Mouse (Mus musculus) right cerebral cortex, postnatal 4 days (tissue): Measurements from ENCODE around the gene Scel.

Experiments used
- DNase-seq: peaks from one replicate; pipeline ENCODE4 v3.0.0-alpha.2; 2022

Scel gene

GRCm38 (mm10) chr14:103577011-103577410 is 63.9 kb downstream of the Scel start:
- DNase-seq = no peak

DNA sequence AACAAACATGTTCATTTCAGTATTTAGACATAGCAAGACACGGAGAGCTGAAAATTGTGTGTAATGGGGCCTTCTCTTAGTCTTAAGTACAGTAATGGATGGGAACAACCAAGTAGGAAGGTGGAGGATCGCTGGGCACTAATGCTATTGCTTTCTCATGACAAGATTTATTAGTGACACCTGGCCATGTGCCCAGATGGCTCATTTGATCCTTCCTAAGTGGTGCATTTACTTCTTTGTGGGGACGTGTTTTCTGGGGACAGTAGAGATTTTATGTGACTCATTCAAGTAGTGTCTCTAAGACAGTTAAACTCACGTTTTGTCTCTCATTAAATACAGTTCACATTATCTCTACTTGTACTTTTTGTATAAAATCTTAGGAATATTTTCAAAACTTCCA is 73.5 kb downstream of the Scel start:
- no peak for DNase-seq

DNA sequence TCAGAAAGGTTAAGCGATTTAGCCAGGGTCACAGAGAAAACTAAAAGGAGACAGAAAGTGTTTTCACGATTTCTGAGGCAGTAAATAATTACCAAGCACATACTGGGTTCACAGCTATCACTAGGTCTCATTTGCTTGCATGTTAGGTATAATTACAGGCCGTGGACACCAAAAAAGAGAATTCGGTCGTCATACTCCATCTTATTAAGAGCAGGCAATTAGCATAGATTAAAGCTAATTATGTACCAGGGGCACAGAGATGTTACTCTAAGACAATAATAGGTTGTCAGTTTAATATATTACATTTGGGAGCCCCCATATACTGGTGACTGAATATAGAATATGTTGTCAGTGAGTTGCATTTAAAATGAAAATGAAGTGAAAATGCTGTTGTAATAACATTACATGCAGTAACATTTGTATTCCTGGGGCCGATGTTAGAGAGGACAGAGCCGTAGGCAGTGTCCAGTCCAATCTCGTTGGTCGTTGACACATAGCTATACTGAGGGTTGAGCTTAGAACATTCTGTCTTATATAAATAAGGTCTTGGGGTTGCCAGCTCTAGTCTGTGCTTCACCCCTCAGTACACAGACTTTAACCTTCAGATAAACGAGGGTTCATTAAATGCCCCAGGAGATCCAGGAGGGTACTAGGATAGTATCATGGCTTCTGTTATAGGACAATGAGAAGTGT is 74.2 kb downstream of the Scel start:
- DNase-seq = no peak

GRCm38 (mm10) chr14:103589819-103590218 is 76.7 kb downstream of the Scel start:
- DNase-seq = peak; percentile 54

DNA sequence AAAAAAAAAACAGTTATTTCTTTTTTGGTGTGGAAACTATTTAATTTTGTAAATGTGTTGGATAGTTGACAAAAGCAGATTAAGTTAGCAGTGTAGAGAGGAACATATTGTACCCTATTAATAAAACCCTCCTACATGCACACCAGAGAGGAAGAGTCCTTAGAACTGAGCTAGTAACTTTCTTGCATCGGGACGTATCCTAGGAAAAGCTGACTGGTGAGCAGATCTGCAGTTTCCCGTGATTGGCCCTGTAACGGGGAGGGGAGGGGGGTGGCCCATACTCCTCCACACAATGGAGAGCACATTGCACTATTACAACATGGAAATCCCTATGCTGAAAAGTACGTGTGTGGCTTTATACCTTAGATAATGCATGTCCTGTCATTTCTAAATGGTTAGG is 82.7 kb downstream of the Scel start:
- DNase-seq = no peak

DNA sequence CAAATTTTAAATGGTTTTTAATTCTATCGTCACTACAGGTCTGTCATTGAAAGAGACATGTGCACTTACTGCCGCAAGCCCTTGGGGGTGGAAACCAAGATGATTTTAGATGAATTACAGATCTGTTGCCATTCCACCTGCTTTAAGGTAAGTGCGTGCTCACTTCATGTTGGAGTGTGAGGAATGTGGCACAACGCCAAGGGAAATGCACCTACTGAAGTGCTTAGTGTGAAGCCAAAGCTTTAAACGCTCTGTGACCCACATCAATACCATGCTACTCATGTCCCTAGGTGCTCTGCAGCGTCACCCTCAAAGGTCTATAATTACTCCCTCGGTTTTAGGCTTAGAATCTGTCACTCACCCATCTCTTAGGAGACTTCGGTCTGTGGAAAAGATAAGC is 94.9 kb downstream of the Scel start:
- no peak for DNase-seq

DNA sequence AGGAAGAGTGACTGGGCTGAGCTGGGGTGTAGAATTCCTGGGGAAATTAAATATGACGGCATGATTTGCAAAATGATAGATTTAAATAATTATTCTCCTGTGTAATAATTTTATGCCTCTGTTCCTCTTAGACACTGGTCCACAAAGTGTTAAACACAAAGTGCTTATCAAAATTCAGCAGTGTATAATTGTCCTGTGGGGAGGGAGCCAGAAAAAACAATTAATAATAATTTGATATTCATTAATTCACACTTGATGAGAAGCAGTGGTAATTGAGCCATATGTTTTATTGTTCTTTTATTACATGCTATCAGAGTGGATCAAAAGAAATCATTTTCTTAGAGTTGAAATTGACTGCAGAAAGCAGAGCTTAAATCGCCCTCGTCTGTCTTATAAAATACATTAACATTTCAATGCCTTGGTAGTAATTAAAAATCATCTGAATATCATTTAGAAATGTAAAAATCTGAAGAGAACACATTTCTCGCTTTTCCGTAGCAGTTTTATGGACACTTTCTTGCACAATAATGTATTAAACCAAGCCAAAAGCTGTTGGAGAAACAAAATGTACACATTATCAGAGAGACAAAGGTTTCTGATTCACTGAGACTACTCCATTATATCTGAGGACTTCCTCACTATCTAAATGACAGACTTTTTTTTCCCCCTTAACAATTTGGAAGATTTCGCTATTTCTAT is 100.6 kb downstream of the Scel start:
- DNase-seq = no peak

DNA sequence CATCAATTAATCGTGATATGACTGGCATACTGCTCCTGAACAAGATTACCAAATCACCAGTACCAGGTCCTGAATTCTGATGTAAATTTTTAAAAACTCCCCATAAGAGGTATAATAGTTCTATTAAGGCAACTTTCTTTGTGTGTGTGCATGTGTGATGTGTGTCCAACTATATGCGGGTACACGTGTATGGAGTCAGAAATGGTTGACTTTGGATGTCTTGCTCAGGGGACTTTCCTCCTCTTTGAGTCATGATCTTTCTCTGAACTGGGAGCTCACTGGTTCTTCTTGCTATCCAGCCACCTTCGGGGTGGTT is 101.1 kb downstream of the Scel start:
- no peak for DNase-seq

GRCm38 (mm10) chr14:103619756-103620155 is 106.6 kb downstream of the Scel start:
- no peak for DNase-seq

DNA sequence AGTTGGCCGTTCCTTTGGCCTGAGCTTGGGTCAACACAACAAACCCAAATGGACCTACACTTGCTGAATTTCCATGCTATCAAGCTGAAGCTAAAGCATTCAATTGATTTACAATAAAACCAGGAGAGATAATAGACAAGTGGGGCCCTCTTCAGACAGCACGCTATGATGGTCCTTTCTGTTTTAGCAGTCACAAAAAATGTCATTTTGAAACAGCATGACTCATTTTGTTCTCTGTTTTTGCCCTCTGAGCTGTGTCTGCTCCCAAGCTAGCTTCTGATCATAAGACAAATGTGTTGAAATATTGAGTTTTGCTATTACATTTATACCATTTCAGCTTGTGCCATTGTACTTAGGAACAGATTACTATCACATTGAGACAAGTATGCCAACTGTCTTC is 108.1 kb downstream of the Scel start:
- no peak for DNase-seq

GRCm38 (mm10) chr14:103626100-103626499 is 113.0 kb downstream of the Scel start:
- DNase-seq = no peak

DNA sequence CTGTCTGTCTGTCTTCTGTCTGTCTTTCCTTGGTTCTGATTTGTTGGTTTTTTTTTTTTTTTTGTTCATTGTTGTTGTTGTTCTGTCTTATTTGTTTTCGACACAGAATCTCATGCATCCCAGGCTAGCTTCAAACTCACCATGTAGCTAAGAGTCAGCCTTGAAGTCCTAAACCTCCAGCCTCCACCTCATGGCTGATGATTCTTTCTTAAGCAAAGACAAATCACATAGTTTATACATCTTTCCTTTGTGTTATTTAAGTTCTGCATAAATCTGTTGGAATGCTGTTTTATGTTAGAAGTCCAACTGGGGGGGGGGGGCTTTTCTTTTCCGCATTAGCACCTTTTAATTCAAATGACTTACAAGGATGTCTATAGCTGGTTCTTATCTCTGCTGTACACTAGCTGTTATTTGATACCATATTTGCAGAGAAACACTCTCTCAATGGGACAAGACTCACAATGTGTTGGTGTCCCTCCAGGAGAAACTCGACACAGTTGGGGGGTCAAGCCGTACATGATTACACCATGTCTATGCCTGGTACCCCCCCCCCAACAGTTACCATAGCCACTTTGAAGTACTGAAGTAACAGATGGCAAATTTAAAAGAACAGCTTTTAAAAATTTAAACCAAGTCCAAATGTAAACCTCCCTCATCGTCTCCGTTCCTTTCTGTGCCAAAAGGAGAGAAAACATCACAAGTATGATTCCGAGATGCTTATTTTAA is 116.7 kb downstream of the Scel start:
- peak; percentile 16 for DNase-seq

DNA sequence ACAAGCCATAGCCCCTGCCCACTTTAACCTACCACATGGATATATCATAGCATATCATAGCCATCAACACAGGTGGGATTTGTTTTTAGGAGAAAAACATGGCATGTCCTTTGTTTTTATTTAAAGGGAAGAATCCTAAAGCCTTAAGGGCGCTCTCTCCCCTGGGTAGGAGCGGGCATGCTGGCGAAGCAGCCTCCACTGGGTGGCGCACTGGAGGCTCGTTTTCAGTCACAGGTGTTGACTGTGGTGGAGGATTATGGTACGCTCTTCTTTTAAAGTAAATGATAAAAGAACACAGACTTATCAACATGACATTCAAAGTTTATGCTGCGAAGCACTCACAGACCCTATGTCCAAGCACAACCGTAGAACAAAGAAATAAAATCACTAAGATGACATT is 117.4 kb downstream of the Scel start:
- peak; percentile 70 for DNase-seq

DNA sequence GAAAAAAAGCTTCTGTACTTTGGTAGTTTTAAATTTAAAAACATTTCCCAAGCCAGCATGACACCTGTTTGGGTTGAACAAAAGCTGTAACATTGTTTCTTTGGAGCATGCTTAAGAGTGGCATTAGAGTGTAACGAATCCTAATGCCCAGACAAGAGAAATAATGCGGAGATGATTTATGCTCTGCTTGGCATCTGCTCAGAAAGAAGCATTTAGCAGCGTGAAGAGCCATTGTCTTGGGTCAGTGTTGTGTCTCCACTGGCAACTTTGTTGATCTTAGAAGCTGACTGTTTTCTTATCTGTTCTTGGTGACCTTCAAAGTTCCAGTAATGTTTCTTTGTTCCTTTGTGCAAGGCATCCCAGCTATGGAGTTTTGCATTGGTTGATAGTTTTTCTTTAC is 130.8 kb downstream of the Scel start:
- no peak for DNase-seq

DNA sequence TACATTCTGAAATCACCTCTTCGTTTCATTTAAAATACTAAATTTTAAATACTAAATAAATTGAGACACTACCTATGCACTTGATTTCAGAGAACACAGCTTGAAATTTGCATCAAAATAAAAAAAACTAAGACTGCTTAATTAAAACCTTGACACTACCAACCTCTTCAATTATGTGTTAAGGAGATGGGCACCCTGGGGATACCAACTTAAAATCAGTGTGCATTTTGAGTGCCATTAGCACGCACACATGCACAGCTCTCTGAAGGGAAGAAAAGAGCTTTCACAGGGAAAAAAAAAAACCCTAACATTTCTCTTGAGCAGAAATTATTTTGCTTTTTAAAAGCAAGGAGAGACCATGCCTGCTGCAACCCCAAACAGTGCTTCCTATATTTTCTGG is 134.8 kb downstream of the Scel start:
- no peak for DNase-seq

DNA sequence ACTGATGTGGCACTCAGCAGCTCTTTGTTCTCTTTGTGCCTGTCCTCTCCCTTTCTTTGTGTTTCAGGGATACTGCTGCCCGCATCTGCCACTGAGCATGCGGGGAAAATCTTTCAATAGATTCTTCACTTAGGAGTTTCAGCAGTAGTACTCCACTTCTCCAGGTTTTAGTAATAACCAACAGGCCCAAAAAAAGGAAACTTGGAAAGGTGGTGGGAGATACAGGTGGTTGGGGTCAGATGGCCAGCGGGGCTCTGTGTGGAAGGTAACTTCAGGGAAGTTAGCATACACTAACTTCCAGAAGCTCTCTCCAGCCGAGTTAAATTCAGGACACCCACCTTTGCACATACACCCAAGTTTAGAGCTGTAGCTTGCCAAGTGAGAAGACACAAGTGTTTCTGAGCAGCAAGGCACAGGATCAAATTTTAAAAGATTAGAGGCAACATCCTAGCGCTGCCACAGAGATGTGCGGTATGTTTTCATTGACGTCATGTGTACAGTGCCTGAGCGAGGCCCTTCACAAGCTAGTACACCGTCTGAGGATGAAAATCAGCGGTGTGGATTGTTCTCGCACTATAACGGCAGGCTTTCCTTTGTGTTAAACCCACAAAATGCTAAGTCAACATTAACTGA is 135.6 kb downstream of the Scel start:
- peak; percentile 22 for DNase-seq

DNA sequence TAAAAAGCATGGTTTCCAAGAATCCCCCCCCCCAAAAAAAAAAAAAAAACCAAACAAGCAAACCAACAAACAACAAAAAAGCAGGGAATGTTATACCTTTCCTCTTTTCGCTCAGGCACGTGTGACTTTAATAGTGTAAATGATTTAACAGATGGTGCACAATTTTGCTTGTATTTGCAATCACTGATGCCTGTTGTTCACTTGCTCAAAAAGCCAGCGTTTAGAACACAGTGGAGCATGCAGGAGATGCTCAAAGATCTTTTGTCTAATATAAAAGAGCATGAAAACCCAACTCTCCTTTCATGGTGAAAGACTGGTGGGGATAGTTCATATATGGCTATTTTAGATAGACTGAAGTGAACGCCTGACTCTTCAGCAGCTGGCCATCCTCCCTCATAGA is 136.2 kb downstream of the Scel start:
- DNase-seq = no peak

GRCm38 (mm10) chr14:103649896-103650334 is 136.8 kb downstream of the Scel start, which contains the start of gene Slain1:
Gene Slain1, plus strand, starts transcription at chr14:103650228.
- peak; percentile 94 for DNase-seq

GRCm38 (mm10) chr14:103650413-103651101 is 137.4 kb downstream of the Scel start:
- DNase-seq = peak; percentile 73

DNA sequence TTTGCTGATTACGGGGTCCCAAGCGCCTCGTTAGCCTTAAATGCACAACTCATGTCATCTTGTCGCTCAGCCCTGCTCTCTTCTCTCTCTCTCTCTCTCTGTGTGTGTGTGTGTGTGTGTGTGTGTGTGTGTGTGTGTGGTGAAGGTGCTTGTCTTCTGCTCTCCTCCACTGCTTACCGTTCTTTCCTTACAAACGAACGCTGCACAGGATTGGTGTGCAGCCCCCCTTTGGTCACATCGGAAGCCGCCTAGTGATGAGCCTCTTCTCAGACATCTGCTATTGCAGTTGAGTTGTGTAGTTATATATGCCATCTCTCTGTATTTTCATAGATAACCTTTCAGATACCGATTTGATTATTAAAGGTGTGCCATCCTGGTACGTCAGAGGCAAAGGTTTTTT is 138.0 kb downstream of the Scel start:
- no peak for DNase-seq

DNA sequence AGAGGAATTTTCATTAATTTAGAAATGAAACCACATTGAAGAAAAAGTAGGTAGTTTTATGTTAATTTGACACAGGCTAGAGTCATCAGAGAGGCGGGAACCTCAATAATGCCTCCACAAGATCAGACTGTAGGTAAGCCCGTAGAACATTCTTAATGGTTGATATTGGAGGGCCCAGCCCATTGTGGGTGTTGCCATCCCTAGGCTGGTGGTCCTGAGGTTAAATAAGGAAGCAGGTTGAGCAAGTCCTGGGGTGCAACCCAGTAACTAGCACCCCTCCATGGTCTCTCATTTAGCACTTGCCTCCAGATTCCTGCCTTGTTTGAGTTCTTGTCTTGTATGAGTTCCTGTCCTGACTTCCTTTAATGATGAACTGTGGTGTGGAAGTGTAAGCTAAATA is 138.4 kb downstream of the Scel start:
- no peak for DNase-seq

GRCm38 (mm10) chr14:103652524-103652923 is 139.4 kb downstream of the Scel start:
- DNase-seq = no peak

GRCm38 (mm10) chr14:103653800-103654199 is 140.7 kb downstream of the Scel start:
- no peak for DNase-seq
